ENCODE assay signal across 24 mouse cellular contexts in genomic region chr5:110877666-110878505, GRCm38 (mm10).
"Had no signal": no experiment of that assay in that cellular context is flagged by ENCODE, and none has a peak within 500 bp of the region (broad histone marks: within the 10 kb centered on the region; RNA-seq: fewer than 3 reads in every experiment).

No protein-coding gene starts in this region.

- H3K4me1 ChIP-seq: stomach, embryonic 15.5 days had no signal

- H3K36me3 ChIP-seq: stomach, embryonic 15.5 days had no signal

- H3K9me3 ChIP-seq: limb, embryonic 13.5 days; liver, embryonic 12.5 days; liver, embryonic 15.5 days; lung, embryonic 15.5 days; megakaryocyte, embryonic 14.5 days; midbrain, embryonic 10.5 days; midbrain, embryonic 13.5 days; stomach, embryonic 15.5 days had no signal

- ATAC-seq: liver, embryonic 12.5 days; midbrain, embryonic 13.5 days; midbrain, embryonic 16.5 days had no signal

- H3K9ac ChIP-seq: limb, embryonic 13.5 days; liver, embryonic 12.5 days; liver, embryonic 15.5 days; lung, embryonic 15.5 days; midbrain, embryonic 13.5 days; stomach, embryonic 15.5 days had no signal

- H3K27me3 ChIP-seq: limb, embryonic 13.5 days; liver, embryonic 12.5 days; liver, embryonic 15.5 days; lung, embryonic 15.5 days; midbrain, embryonic 13.5 days; stomach, embryonic 15.5 days had no signal

- H3K4me2 ChIP-seq: limb, embryonic 13.5 days; liver, embryonic 12.5 days; liver, embryonic 15.5 days; lung, embryonic 15.5 days; midbrain, embryonic 13.5 days; stomach, embryonic 15.5 days had no signal

- H3K27ac ChIP-seq: left cerebral cortex, adult 2 months; limb, embryonic 13.5 days; liver, embryonic 12.5 days; liver, embryonic 15.5 days; lung, embryonic 15.5 days; midbrain, embryonic 10.5 days; midbrain, embryonic 13.5 days; stomach, embryonic 15.5 days had no signal

- DNase-seq: kidney, adult 18-20 months; kidney, adult 9 months; kidney, postnatal 14 days; kidney, postnatal 4 days; layer of hippocampus, adult 9-11 months; liver; lung, adult 18-20 months; lung, postnatal 10 days; lung, postnatal 36 days; right cerebral cortex, postnatal 14 days; right cerebral cortex, postnatal 4 days; thymus, adult 2 months; thymus, postnatal 14 days; thymus, postnatal 4 days had no signal

- H3K4me3 ChIP-seq: left cerebral cortex, adult 2 months; limb, embryonic 13.5 days; liver, embryonic 12.5 days; liver, embryonic 15.5 days; lung, embryonic 15.5 days; megakaryocyte, embryonic 14.5 days; midbrain, embryonic 10.5 days; midbrain, embryonic 13.5 days; stomach, embryonic 15.5 days had no signal
